Mouse (Mus musculus) embryonic facial prominence, embryonic 15.5 days (tissue): Measurements from ENCODE around the gene Necab2. TPM values are rescaled to one million over a fixed set of nuclear protein-coding genes. Genes with fewer than 3 reads are reported as not detected.

Source experiments
- ATAC-seq: fragments of 200-750 bp; cut with Nextera tagmentation; 2 replicates; pipeline ENCODE4 v1.8.0; 2017; ENCODE audit warnings: low read depth, moderate TSS enrichment; ENCODE audit not compliant: insufficient number of reproducible peaks, low FRiP score, low TSS enrichment
- H3K27ac ChIP-seq: fragments of 300-500 bp; sonication (generic); replicated peaks from 2 replicates; pipeline ENCODE4 v1.5.1; 2015; ENCODE audit warnings: mild to moderate bottlenecking, inconsistent platforms
- H3K27me3 ChIP-seq: fragments of 300-500 bp; sonication (generic); 2 replicates; pipeline ENCODE4 v1.6.1; 2015; ENCODE audit warnings: inconsistent platforms
- H3K36me3 ChIP-seq: fragments of 300-500 bp; sonication (generic); 2 replicates; pipeline ENCODE4 v1.6.1; 2015; ENCODE audit warnings: mild to moderate bottlenecking, inconsistent platforms
- H3K4me1 ChIP-seq: fragments of 300-500 bp; sonication (generic); 2 replicates; pipeline ENCODE4 v1.6.1; 2015; ENCODE audit warnings: inconsistent platforms
- H3K4me2 ChIP-seq: fragments of 300-500 bp; sonication (generic); replicated peaks from 2 replicates; pipeline ENCODE4 v1.6.1; 2015; ENCODE audit warnings: mild to moderate bottlenecking, inconsistent platforms
- H3K4me3 ChIP-seq: fragments of 300-500 bp; sonication (generic); replicated peaks from 2 replicates; pipeline ENCODE4 v1.5.1; 2015; ENCODE audit warnings: mild to moderate bottlenecking, inconsistent platforms
- H3K9ac ChIP-seq: fragments of 300-500 bp; sonication (generic); 2 replicates; pipeline ENCODE4 v1.6.1; 2015; ENCODE audit warnings: inconsistent platforms
- H3K9me3 ChIP-seq: fragments of 300-500 bp; sonication (generic); replicated peaks from 2 replicates; pipeline ENCODE4 v1.6.1; 2016; ENCODE audit warnings: inconsistent platforms
- WGBS: fragments of 180-500 bp; shearing (Covaris S2); methylation state at CpG from one replicate; pipeline ENCODE4 v1.1.7; 2015; 5-methylcytosine and 5-hydroxymethylcytosine counted together
- polyA plus RNA-seq: library from polyadenylated mRNA; unstranded; fragments of >200 nt; fragmentation: Nextera tagmentation; extraction: Ambion mirVana; gene quantifications from 2 replicates; pipeline ENCODE4 v1.2.1, GENCODE M21; 2015

The Necab2 gene
- polyA plus RNA-seq, 1 experiment from 2014 or later: 4.7 TPM

DNA sequence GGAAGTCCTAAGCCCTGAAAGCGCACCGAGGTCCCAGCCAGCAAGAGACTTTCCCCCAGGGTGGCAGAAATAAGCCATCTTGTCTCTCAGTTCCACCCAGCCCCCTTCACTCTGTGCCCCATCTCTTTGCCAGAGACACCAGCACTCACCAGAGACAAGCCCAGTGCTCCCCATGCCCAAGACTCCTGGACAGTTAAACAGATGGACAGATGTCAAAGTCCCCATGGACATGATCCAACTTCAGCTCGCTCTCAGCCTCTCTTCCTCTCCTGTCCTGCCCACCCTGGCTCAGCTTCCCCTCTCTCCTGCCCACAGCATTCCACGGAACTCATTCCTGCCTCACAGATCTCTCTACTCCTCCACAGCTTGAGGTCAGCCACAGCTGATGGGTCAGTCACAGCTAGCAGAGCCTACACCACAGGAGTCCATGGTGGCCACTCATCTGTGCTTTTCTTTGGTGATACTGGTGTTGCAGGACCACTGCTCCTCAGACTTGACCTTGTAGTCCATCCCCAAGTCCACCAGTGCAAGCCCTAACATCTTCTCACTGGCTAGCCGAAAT is 17.7 kb upstream of the Necab2 start:
- Histone ChIP-seq H3K9me3 (no peaks in the 10 kb centered on the region), H3K4me3 (no peak overlapping the region), H3K4me1 (peaks cover 30% of the 10 kb centered on the region), H3K27ac (no peak overlapping the region), H3K9ac (no peak overlapping the region), H3K27me3 (no peaks in the 10 kb centered on the region), H3K36me3 (no peaks in the 10 kb centered on the region), H3K4me2 (no peak overlapping the region)
- 76% methylated on average over 5 of the region's 5 CpGs for WGBS
- no peak for ATAC-seq

DNA sequence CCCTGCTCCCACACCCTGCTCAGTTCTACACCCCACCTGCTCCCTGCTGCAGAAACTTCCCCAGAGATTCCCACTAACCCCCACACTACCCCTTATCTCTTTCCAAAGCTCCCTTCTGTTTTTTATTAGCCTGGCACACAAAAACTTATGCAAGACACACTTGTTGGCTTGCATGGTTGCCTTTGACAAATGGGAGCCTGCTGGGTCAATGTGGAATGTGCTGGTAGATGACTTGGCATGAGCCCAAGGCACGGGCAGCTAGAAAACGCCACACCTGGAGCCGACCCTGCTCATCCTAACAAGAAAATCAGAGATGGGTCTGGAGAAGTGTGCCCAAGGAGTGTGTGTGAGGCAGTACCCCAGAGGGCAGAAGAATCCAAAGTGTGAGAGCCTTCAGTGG is 17.0 kb upstream of the Necab2 start:
- ATAC-seq: no peak
- Histone ChIP-seq H3K4me3 (no peak overlapping the region), H3K36me3 (no peaks in the 10 kb centered on the region), H3K27me3 (no peaks in the 10 kb centered on the region), H3K27ac (no peak overlapping the region), H3K9me3 (no peaks in the 10 kb centered on the region), H3K4me1 (peaks cover 23% of the 10 kb centered on the region), H3K4me2 (no peak overlapping the region), H3K9ac (no peak overlapping the region)
- 62% methylated on average over 3 of the region's 3 CpGs for WGBS

DNA sequence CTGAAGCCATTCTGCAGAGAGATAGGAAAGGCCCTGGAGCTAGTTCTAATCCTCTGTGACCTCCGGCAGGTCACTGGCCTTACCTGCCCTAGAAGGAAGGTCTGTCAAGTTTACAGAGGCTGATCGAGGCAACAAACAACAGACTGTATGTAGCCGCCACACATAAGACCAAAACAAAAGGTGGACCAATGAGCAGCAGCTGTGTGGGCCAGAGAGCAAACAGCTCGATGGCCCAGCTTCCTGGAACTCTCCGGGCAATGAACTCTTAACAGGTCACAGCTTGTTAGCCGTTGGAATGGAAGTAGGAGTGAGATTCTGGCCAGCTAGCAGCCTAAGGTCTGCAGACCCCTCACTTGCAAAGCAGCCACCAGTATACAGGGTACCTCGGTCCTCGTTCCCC is 16.3 kb upstream of the Necab2 start:
- no peaks in the 10 kb centered on the region for H3K9me3 ChIP-seq
- no peak for ATAC-seq

DNA sequence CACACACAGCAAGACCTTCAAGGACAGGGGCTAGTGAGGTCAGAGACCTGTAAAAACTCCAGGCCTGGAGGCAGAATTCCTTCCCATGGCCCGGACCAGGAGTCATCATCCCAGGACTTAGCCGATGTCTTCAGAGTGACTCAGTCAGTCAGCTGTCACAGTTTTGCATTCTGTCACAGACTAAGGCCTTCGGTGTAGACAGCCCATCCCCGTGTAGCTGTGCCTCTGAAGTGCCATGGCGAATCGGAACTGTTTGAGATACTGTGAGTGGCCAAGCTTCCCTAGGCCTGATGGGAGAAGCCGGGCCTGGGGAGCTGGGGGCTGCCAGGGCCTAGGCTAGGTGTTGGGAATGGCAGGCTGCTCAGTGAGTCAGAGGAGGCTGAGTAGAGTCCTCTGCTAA is 15.8 kb upstream of the Necab2 start:
- no peak for ATAC-seq
- Histone ChIP-seq H3K27me3 (no peaks in the 10 kb centered on the region), H3K9ac (no peak overlapping the region), H3K9me3 (no peaks in the 10 kb centered on the region), H3K4me2 (no peak overlapping the region), H3K4me1 (peaks cover 19% of the 10 kb centered on the region), H3K4me3 (no peak overlapping the region), H3K36me3 (no peaks in the 10 kb centered on the region), H3K27ac (no peak overlapping the region)
- WGBS: 66% methylated on average over 7 of the region's 7 CpGs

More for the DNA sequence above, 16.3 kb upstream of the Necab2 start:
- Histone ChIP-seq H3K9ac (no peak overlapping the region), H3K27me3 (no peaks in the 10 kb centered on the region), H3K4me2 (no peak overlapping the region), H3K4me3 (no peak overlapping the region), H3K36me3 (no peaks in the 10 kb centered on the region), H3K27ac (no peak overlapping the region), H3K4me1 (peaks cover 19% of the 10 kb centered on the region)
- 55% methylated on average over 8 of the region's 8 CpGs for WGBS

DNA sequence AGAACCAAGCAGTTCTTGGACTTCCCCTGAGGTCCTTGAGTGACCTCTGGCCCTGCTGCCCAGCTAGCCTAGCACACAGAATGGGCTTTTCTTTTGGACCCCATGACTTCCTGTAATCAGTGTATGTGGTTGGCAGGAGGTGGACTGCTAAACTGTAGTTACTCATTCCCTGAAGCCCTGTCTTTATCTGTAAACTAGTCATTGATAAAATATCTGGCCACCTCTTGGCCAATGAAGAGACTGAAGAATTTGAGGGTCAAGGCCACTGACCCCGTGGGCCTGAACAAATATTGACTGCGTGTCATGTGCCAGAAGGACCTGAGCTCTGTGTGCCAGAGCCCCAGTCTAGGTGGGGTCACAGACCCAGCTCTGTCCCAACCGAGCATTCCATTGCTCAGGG is 14.1 kb upstream of the Necab2 start:
- Histone ChIP-seq H3K4me2 (no peak overlapping the region), H3K4me3 (no peak overlapping the region), H3K27me3 (no peaks in the 10 kb centered on the region), H3K36me3 (no peaks in the 10 kb centered on the region), H3K27ac (no peak overlapping the region), H3K4me1 (peaks cover 22% of the 10 kb centered on the region), H3K9me3 (no peaks in the 10 kb centered on the region), H3K9ac (no peak overlapping the region)
- 48% methylated on average over 3 of the region's 3 CpGs for WGBS
- ATAC-seq: no peak

DNA sequence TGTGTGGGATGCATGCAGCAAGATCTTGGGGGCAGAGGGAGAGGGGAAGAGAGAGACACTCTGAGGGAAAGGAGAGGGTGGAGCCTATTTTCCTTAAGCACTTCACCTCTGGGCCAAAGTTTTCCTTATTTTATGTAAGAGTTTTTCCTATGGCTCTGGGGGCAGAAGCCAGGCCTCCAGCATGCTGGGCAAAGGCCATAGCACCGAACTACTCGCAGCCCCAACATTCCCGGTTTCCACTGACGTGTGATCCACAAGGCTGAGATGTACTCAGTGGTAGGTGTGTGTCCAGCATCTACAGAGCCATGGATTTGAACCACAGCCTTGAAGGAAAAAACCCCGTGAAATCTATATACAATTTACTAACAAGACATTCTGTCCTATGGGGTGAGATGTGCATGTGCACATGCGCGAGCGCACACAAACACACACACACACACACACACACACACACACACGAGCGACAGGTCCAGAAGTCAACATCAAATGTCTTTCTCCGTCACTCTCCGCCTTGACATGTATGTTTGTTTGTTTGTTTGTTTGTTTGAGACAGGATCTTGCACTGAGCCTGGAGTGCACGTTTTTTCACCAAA is 12.8 kb upstream of the Necab2 start, which contains the start of gene Osgin1:
TSS of gene Osgin1 (plus strand) at position 543 of the 593 bp plus-strand sequence.
- Histone ChIP-seq H3K9ac (no peak within 1 kb of the TSS), H3K36me3 (no peaks in the 10 kb centered on the region), H3K4me2 (no peak within 1 kb of the TSS), H3K4me1 (peaks cover 12% of the 10 kb centered on the region), H3K9me3 (no peaks in the 10 kb centered on the region), H3K4me3 (no peak within 1 kb of the TSS), H3K27ac (no peak within 1 kb of the TSS), H3K27me3 (no peaks in the 10 kb centered on the region)
- WGBS: 90% methylated on average over 13 of the region's 13 CpGs
- ATAC-seq: no peak

DNA sequence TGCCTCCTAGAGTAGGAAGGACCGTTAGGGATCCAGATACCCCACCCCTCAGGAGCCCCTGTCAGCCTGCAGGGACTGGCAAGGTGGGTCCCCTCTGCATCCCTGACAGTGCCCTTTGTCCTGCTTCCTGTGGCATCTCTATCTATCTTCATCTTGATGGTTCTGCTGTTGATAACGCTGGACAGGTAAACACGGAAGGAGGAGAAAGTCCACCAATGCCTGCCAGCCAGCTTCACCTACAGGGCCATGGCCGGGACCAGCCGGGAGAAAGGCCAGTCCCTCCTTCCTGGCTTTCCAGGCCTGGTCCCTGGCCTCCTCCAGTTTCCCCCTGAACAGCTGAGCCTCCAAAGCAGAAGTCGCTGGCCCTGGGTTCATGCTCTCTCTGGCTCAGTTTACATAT is 11.9 kb upstream of the Necab2 start:
- Histone ChIP-seq H3K36me3 (no peaks in the 10 kb centered on the region), H3K4me2 (no peak overlapping the region), H3K4me3 (no peak overlapping the region), H3K9ac (no peak overlapping the region), H3K9me3 (no peaks in the 10 kb centered on the region), H3K27ac (no peak overlapping the region), H3K4me1 (peaks cover 11% of the 10 kb centered on the region; the same call in 1 of the 2 replicates), H3K27me3 (no peaks in the 10 kb centered on the region)
- no peak for ATAC-seq
- WGBS: 77% methylated on average over 6 of the region's 6 CpGs

DNA sequence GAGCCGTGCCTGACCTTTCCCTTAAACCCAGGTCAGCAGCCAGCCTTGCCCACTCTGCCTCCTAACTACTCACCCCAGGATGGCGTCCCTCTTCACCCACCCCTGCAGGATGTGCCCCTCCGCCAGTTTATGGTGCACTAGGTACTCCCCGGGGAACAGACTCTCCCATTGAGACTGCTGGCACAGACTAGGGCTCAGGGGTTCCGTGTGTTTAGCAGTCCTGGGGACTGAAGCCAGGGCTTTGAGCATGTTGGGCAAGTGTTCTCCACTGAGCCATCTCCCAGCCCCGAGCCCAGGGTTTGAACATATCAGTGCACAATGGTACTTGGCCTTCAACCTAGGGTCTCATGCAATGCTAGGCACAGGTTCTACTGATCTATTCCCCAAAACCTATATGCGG is 11.0 kb upstream of the Necab2 start:
- Histone ChIP-seq H3K36me3 (no peaks in the 10 kb centered on the region), H3K9ac (no peak overlapping the region), H3K4me2 (no peak overlapping the region), H3K9me3 (no peaks in the 10 kb centered on the region), H3K27ac (no peak overlapping the region), H3K4me1 (peaks cover 20% of the 10 kb centered on the region), H3K27me3 (no peaks in the 10 kb centered on the region), H3K4me3 (no peak overlapping the region)
- ATAC-seq: no peak
- WGBS: 84% methylated on average over 7 of the region's 7 CpGs

DNA sequence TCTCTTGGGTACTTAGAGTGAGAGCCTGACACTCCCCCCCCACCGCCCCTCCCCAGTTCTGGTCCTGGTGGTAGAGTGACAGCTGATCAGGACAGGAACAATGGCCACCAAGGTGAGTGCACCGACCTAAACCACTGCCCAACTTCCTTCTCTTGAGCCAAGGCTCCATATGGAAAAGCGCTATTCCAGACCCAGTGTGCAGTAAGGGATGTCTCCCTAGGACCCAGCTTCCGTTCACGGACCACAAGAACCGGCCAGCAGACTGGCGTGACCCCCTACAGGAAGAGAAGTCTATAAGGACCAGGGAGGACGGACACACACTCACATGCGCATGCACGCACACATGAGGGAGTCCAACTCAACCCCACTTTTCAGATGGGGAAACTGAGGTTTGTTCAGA is 10.2 kb upstream of the Necab2 start:
- Histone ChIP-seq H3K27ac (no peak overlapping the region), H3K4me3 (no peak overlapping the region), H3K27me3 (no peaks in the 10 kb centered on the region), H3K9ac (no peak overlapping the region), H3K9me3 (no peaks in the 10 kb centered on the region), H3K4me1 (peaks cover 28% of the 10 kb centered on the region), H3K36me3 (no peaks in the 10 kb centered on the region), H3K4me2 (no peak overlapping the region)
- 90% methylated on average over 10 of the region's 10 CpGs for WGBS
- ATAC-seq: no peak

DNA sequence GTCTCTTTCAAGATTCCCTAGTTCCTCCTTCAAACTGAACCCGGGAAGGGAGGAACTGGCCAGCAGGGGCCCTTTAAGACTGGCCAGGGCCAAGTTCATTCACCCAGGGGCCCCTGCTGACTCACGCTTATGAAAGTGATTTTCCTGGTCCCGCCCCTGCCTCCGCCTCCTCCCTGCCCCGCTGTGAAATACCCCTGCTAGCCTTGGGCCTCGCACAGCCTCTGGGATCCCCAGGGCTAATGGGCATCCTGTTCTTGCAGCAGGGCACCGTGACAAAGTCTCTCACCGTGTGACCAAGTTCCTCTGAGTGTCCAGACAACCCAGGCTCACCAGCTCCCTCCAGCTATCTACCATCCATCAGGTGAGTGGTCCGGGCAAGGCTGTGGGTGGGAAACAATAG is 9.6 kb upstream of the Necab2 start:
- peak overlapping the region; percentile 21; the same call in 1 of the 2 replicates for H3K4me2 ChIP-seq
- WGBS: 15% methylated on average over 9 of the region's 9 CpGs
- peaks cover 29% of the 10 kb centered on the region for H3K4me1 ChIP-seq
- H3K9me3 ChIP-seq: no peaks in the 10 kb centered on the region
- no peak overlapping the region for H3K9ac ChIP-seq
- ATAC-seq: no peak
- no peaks in the 10 kb centered on the region for H3K27me3 ChIP-seq
- H3K36me3 ChIP-seq: no peaks in the 10 kb centered on the region
- 0 out of 2 replicates have a peak overlapping the region, but pooled peaks have one; percentile 11 for H3K4me3 ChIP-seq
- H3K27ac ChIP-seq: peak overlapping the region; percentile 22; the same call in 1 of the 2 replicates

DNA sequence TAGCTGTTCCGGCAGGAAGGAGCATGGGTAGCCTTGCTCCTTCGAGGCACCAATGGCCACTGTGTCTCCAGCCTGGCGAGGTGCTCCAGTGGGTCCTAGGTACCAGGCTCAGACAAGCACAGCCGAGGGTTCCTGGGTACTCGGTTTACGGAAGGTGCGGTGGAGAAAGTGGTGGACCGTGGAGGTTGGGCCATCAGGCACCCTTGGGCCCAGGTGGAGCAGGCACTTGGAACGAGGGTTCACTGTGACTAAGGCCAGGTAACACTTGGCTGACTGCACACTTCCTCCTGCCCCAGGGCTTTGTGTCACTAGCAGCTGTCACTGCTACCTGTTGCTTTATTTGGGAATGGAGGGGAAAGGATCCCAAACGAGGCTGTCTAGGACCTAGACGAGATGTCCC is 9.0 kb upstream of the Necab2 start:
- H3K36me3 ChIP-seq: no peaks in the 10 kb centered on the region
- 0 out of 2 replicates have a peak overlapping the region, but pooled peaks have one; percentile 11 for H3K4me3 ChIP-seq
- H3K27me3 ChIP-seq: no peaks in the 10 kb centered on the region
- H3K4me1 ChIP-seq: peaks cover 29% of the 10 kb centered on the region
- H3K9me3 ChIP-seq: no peaks in the 10 kb centered on the region
- ATAC-seq: no peak
- H3K4me2 ChIP-seq: peak overlapping the region; percentile 21; the same call in 1 of the 2 replicates
- peak overlapping the region; percentile 22; the same call in 1 of the 2 replicates for H3K27ac ChIP-seq
- 63% methylated on average over 11 of the region's 11 CpGs for WGBS
- H3K9ac ChIP-seq: no peak overlapping the region

DNA sequence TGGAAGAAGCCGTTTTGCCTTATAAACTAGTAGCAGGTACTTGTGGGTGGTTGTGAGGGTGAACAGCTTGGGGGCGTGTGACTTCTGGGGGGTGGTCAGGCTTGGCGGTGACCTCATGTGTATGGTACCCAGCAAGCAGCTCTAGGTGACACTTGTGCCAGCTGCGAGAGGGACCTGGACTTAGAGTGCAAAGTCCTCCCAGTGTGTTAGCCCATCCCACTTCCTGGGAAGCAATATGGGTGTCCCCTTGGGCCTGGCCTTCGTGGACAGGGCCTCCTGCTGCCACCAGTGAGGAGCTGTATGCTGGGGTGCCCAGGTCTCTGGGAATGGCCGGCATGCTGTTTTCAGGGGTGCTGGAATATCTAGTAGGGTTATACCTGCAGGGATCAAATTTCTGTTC is 7.6 kb upstream of the Necab2 start:
- H3K4me1 ChIP-seq: peaks cover 29% of the 10 kb centered on the region
- H3K27ac ChIP-seq: no peak overlapping the region
- H3K36me3 ChIP-seq: no peaks in the 10 kb centered on the region
- no peaks in the 10 kb centered on the region for H3K9me3 ChIP-seq
- no peak overlapping the region for H3K4me3 ChIP-seq
- H3K9ac ChIP-seq: no peak overlapping the region
- no peak overlapping the region for H3K4me2 ChIP-seq
- no peaks in the 10 kb centered on the region for H3K27me3 ChIP-seq
- 78% methylated on average over 6 of the region's 6 CpGs for WGBS
- no peak for ATAC-seq
